Mouse (Mus musculus) embryonic facial prominence, embryonic 14.5 days (tissue): ENCODE measurements around the gene Gnai2. TPM values are rescaled to one million over a fixed set of nuclear protein-coding genes. Genes with fewer than 3 reads are reported as not detected.
A peak's percentile ranks its signal among the peaks of the same experiment; 100 is the strongest.

ENCODE experiments used
- ATAC-seq: fragments of 200-750 bp; cut with Nextera tagmentation; 2 replicates; pipeline ENCODE4 v1.8.0; 2017; ENCODE audit warnings: low read depth, moderate number of reproducible peaks, moderate TSS enrichment
- DNase-seq: peaks from one replicate; pipeline ENCODE4 v3.0.0-alpha.2; 2015; ENCODE audit warnings: low spot score
- H3K27ac ChIP-seq: fragments of 300-500 bp; sonication (generic); replicated peaks from 2 replicates; pipeline ENCODE4 v1.5.1; 2014; ENCODE audit warnings: low read depth, mild to moderate bottlenecking, low read length, moderate library complexity
- H3K27me3 ChIP-seq: fragments of 300-500 bp; sonication (generic); replicated peaks from 2 replicates; pipeline ENCODE4 v1.6.1; 2014; ENCODE audit warnings: low read length; ENCODE audit not compliant: control insufficient read depth, insufficient read depth
- H3K36me3 ChIP-seq: fragments of 300-500 bp; sonication (generic); 2 replicates; pipeline ENCODE4 v1.6.1; 2014; ENCODE audit warnings: low read length, mixed read lengths; ENCODE audit not compliant: control insufficient read depth, insufficient read depth
- H3K4me1 ChIP-seq: fragments of 300-500 bp; sonication (generic); 2 replicates; pipeline ENCODE4 v1.6.1; 2014; ENCODE audit warnings: antibody characterized with exemption, low read length; ENCODE audit not compliant: control insufficient read depth, insufficient read depth
- H3K4me2 ChIP-seq: fragments of 300-500 bp; sonication (generic); 2 replicates; pipeline ENCODE4 v1.6.1; 2014; ENCODE audit warnings: low read depth, mild to moderate bottlenecking, low read length, moderate library complexity, mixed read lengths
- H3K4me3 ChIP-seq: fragments of 300-500 bp; sonication (generic); 2 replicates; pipeline ENCODE4 v1.5.1; 2014; ENCODE audit warnings: low read depth, mild to moderate bottlenecking, low read length
- H3K9ac ChIP-seq: fragments of 300-500 bp; sonication (generic); 2 replicates; pipeline ENCODE4 v1.6.1; 2014; ENCODE audit warnings: low read depth, mild to moderate bottlenecking, low read length, moderate library complexity, mixed read lengths
- H3K9me3 ChIP-seq: fragments of 300-500 bp; sonication (generic); 2 replicates; pipeline ENCODE4 v1.6.1; 2016; ENCODE audit warnings: low read length; ENCODE audit not compliant: control insufficient read depth
- WGBS: fragments of 180-500 bp; shearing (Covaris S2); extraction: QIAGEN DNeasy Blood & Tissue Kit; methylation state at CpG from one replicate; pipeline ENCODE4 v1.1.7; 2014; 5-methylcytosine and 5-hydroxymethylcytosine counted together
- polyA plus RNA-seq: library from polyadenylated mRNA; unstranded; fragments of >200 nt; fragmentation: Nextera tagmentation; extraction: Ambion mirVana; gene quantifications from 2 replicates; pipeline ENCODE4 v1.2.1, GENCODE M21; 2014

Gene Gnai2
- polyA plus RNA-seq, 1 experiment from 2014 or later, result 380 TPM

GRCm38 (mm10) chr9:107674609-107675429, 39.7 kb upstream of the Gnai2 start:
- Histone ChIP-seq H3K27me3 (peaks cover 30% of the 10 kb centered on the region), H3K4me1 (0 out of 2 replicates have a peak, but pooled peaks cover 3% of the 10 kb centered on the region), H3K27ac (no peak overlapping the region), H3K9me3 (no peaks in the 10 kb centered on the region), H3K4me2 (no peak overlapping the region), H3K4me3 (no peak overlapping the region), H3K9ac (no peak overlapping the region), H3K36me3 (no peaks in the 10 kb centered on the region)
- DNase-seq (no peak), ATAC-seq (no peak)
- WGBS, result 53% methylated on average over 9 of the region's 9 CpGs

- DNase-seq (no peak), ATAC-seq (no peak)
- H3K9ac ChIP-seq, result no peak overlapping the region
- peaks cover 25% of the 10 kb centered on the region for H3K27me3 ChIP-seq
- WGBS, result 64% methylated on average over 5 of the region's 5 CpGs
- H3K36me3 ChIP-seq, result no peaks in the 10 kb centered on the region
- H3K4me2 ChIP-seq, result no peak overlapping the region
- no peak overlapping the region for H3K27ac ChIP-seq
- no peaks in the 10 kb centered on the region for H3K9me3 ChIP-seq
- no peak overlapping the region for H3K4me3 ChIP-seq
- peaks cover 12% of the 10 kb centered on the region for H3K4me1 ChIP-seq
Measured at GRCm38 (mm10) chr9:107670259-107670658, 35.1 kb upstream of the Gnai2 start.

- H3K36me3 ChIP-seq, result no peaks in the 10 kb centered on the region
- H3K4me3 ChIP-seq, result no peak within 1 kb of the TSS
- ATAC-seq (no peak), DNase-seq (no peak)
- H3K27me3 ChIP-seq, result peaks cover 23% of the 10 kb centered on the region
- no peak within 1 kb of the TSS; the same call in 1 of the 2 replicates for H3K27ac ChIP-seq
- H3K9me3 ChIP-seq, result no peaks in the 10 kb centered on the region
- H3K4me2 ChIP-seq, result no peak within 1 kb of the TSS
- no peak within 1 kb of the TSS for H3K9ac ChIP-seq
- WGBS, result 83% methylated on average over 9 of the region's 9 CpGs
- H3K4me1 ChIP-seq, result peaks cover 12% of the 10 kb centered on the region
Measured at GRCm38 (mm10) chr9:107669480-107669945, 34.3 kb upstream of the Gnai2 start, which contains the start of gene Slc38a3. Gene Slc38a3 (minus strand): TSS chr9:107669530.

GRCm38 (mm10) chr9:107668916-107669315, 33.7 kb upstream of the Gnai2 start:
- no peak overlapping the region for H3K4me3 ChIP-seq
- no peaks in the 10 kb centered on the region for H3K36me3 ChIP-seq
- H3K27ac ChIP-seq, result no peak overlapping the region; the same call in 1 of the 2 replicates
- DNase-seq (no peak), ATAC-seq (no peak)
- no peak overlapping the region for H3K4me2 ChIP-seq
- peaks cover 12% of the 10 kb centered on the region for H3K4me1 ChIP-seq
- 52% methylated on average over 3 of the region's 3 CpGs for WGBS
- H3K9me3 ChIP-seq, result no peaks in the 10 kb centered on the region
- no peak overlapping the region for H3K9ac ChIP-seq
- H3K27me3 ChIP-seq, result peaks cover 23% of the 10 kb centered on the region

- Histone ChIP-seq H3K9me3 (no peaks in the 10 kb centered on the region), H3K27me3 (peaks cover 23% of the 10 kb centered on the region), H3K4me2 (peak overlapping the region; percentile 93; the same call in 1 of the 2 replicates), H3K4me1 (peaks cover 12% of the 10 kb centered on the region), H3K36me3 (no peaks in the 10 kb centered on the region), H3K9ac (no peak overlapping the region), H3K4me3 (no peak overlapping the region), H3K27ac (no peak overlapping the region)
- DNase-seq (no peak), ATAC-seq (no peak)
- WGBS, result 38% methylated on average over 8 of the region's 8 CpGs
Measured at GRCm38 (mm10) chr9:107668011-107668410, 32.8 kb upstream of the Gnai2 start.

GRCm38 (mm10) chr9:107667219-107667618, 32.1 kb upstream of the Gnai2 start:
- peak; percentile 94 for ATAC-seq
- Histone ChIP-seq H3K4me1 (peaks cover 12% of the 10 kb centered on the region), H3K4me2 (peak overlapping the region; percentile 93), H3K9me3 (no peaks in the 10 kb centered on the region), H3K27me3 (peaks cover 23% of the 10 kb centered on the region), H3K36me3 (no peaks in the 10 kb centered on the region), H3K9ac (peak overlapping the region; percentile 50), H3K4me3 (peak overlapping the region; percentile 45), H3K27ac (no peak overlapping the region)
- DNase-seq, result peak; percentile 77
- 0% methylated on average over 15 of the region's 24 CpGs for WGBS

- DNase-seq (no peak), ATAC-seq (peak; percentile 31)
- Histone ChIP-seq H3K9ac (peak overlapping the region; percentile 50), H3K4me3 (peak overlapping the region; percentile 45), H3K9me3 (no peaks in the 10 kb centered on the region), H3K4me2 (peak overlapping the region; percentile 93), H3K27ac (no peak overlapping the region), H3K27me3 (peaks cover 23% of the 10 kb centered on the region), H3K36me3 (no peaks in the 10 kb centered on the region), H3K4me1 (peaks cover 12% of the 10 kb centered on the region)
- WGBS, result under 1% methylated on average over 26 of the region's 30 CpGs
Measured at GRCm38 (mm10) chr9:107666751-107667205, 31.6 kb upstream of the Gnai2 start.

- no peak overlapping the region for H3K27ac ChIP-seq
- WGBS, result 81% methylated on average over 7 of the region's 7 CpGs
- peaks cover 23% of the 10 kb centered on the region for H3K27me3 ChIP-seq
- DNase-seq (no peak), ATAC-seq (no peak)
- H3K9me3 ChIP-seq, result no peaks in the 10 kb centered on the region
- H3K4me3 ChIP-seq, result no peak overlapping the region
- H3K9ac ChIP-seq, result no peak overlapping the region
- no peaks in the 10 kb centered on the region for H3K36me3 ChIP-seq
- peaks cover 12% of the 10 kb centered on the region for H3K4me1 ChIP-seq
- H3K4me2 ChIP-seq, result no peak overlapping the region
Measured at GRCm38 (mm10) chr9:107665308-107665707, 30.1 kb upstream of the Gnai2 start.
